Mouse (Mus musculus) activated CD4-positive, CD25-positive, alpha-beta regulatory T cell, adult 4 months (primary cell): ENCODE results near the gene Terb1. TPM values are rescaled to one million over a fixed set of nuclear protein-coding genes. Genes with fewer than 3 reads are reported as not detected.

Experiments used
- ATAC-seq: one replicate; pipeline ENCODE4 v1.8.0; 2017
- polyA plus RNA-seq, 2 experiments: library from polyadenylated mRNA; unstranded; fragments of 100-300 nt; shearing (Covaris generic); gene quantifications; one replicate each; pipeline ENCODE4 v1.2.1; 2017

Terb1 gene
- polyA plus RNA-seq, 2 experiments from 2014 or later: 0.16 TPM; not detected in 1

DNA sequence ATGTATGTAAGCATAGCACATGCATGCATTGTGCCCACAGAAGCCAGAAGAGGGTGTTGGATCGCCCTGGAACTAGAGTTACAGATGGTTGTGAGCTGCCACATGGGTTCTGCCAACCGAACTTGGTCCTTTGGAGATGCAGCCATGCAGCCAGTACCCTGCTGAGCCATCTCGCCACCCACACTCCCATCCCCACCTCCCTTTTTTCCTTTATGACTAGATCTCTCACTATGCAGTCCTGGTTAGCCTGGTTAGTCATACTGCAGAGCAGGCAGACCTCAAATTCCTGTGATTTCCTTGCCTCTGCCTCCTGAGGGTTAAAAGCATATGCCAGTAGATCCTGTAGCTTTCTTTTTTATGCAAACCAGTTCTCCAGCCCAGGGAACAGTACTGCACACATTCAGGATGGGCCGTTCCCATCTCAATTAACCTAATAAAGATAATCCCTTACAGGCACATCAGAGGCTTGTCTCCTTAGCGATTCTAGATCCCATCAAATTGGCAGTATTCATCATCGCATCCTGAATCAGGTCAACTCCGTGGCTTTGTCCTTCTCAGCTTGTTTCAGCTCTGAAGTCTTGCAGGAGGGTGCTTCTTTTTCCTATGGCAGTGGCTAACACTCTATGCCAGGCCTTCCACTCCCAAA lies 99.0 kb downstream of the Terb1 start:
- no peak for ATAC-seq

DNA sequence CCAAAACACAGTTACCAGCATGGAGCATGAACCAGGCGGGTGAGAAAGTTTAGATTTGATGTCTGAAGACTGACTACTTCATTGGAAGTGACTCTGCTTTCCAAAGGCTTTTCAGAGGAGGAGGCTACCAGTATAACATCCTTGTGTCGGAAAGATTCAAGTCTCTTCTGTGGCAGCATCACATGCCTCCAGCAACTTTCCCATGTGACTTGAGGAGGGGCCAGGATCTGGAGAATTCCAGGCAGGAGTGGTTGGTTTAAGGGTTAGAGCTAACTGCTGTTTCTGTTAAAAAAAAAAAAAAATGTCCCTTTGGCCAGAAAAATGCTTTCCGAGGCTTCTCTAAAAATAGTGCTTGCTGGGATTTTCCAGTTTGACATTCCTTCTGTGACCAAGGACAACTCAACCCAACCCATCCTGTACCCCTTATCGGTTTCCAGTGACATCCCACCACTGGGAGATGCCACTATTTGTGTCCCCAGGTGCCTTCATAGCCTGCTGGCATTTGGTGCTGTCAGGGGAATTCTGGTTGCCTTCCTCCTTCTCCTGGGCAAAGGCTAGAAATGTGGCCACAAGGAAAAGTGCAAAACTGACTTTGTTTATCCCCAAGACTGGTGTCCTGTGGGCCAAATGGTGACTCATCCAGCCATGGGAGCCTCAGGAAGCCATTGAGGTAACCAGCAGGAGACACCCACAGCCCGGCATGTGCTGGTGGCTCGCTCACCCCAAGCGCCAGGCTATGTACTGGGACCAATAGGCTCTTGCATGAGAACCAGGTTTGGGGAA lies 101.2 kb downstream of the Terb1 start:
- ATAC-seq: no peak

DNA sequence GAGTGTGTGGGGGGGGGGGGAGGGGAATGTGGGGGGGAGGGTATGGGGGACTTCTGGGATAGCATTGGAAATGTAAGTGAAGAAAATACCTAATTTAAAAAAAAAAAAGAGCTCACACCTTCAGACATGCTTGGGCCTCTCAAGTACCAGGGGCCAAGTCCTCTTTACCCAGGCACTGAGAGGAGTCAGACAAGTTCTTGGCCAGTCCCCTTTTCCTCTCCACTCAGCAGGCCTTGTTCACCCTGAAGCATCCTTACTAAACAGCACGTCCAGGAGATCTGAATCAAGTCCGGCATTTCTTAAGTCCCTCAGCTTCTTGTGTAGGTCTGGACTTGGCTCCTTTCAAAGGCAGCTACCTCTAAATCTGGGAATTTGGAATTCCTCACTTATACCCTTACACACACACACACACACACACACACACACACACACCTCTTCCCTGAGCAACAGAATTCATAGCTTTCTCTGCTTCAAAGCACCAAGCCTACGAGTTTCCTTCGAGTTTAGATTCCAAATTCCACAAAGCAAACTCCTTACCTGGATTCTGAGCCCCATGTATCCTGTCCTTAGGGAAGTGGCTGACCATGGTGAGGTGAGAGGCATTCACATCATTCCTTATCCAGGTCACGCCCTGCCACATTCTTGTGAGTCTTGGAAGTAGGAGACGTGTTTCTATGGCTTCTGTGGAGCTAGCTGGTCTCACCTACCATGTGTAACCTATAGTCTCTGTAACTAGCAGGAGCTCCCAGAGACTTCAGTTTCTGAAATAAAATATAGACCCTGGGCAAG lies 103.2 kb downstream of the Terb1 start:
- ATAC-seq: no peak

DNA sequence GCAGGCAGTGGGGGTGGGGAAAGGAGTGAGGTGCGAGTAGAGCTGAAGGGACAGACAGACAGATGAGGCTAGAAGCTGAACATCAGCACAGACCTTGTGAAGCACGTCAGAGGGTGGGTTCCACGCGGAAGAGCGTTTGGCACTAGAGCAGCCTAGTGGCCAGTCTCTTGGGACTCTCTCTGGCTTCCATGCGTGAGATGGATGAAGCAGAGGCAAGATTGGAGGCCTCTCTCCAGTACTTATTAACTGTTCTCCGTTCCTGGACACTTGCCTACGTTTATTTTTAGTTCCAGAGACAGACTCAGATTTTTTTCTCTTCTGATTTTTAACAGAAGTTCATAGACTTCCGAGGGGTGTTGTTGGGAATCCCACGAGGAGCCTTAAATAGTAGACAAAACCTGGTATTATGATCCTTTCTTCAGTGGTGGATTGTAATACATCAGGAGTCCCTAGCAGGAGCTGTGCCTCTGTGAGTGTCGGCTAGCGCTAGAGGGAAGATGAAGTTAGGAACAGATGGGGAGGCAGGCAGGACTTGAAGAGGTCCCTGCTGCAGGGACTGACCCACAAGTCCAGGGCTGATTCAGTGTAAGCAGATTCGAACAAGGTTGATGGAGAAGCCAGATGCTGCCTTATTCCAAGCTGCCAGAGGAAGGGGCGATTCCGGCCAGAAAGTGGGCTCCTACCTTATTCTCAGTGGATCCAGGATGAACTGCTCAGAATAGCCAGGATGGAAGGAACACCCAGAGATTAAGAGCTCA lies 104.1 kb downstream of the Terb1 start:
- ATAC-seq: no peak

DNA sequence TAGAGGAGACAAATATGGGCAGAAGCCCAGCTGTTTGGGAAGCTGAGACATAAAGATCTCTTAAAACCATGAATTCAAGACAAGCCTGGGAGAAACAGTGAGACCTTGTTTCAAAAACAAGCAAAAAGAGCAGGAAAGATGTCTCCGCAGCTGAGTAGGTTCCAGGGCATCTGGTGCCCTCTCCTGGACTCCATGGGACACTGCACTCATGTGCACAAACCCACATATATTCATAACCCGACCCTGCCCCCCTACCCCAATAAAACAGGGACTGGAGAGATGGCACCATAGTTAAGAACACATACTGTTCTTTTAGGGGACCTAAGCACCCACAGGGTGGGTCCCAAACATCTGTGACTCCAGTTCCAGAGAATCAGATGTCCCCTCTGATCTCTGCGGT lies 106.1 kb downstream of the Terb1 start:
- ATAC-seq: no peak

Other genes starting within 250 kb of the Terb1 start
- not detected for gene Cmtm2a, start 216.7 kb downstream of the Terb1 start, polyA plus RNA-seq
- not detected for gene Gm45711, start 199.8 kb downstream of the Terb1 start, polyA plus RNA-seq
- not detected for gene Cmtm1, start 199.8 kb downstream of the Terb1 start, polyA plus RNA-seq
- gene Gm11020, start 188.3 kb downstream of the Terb1 start, polyA plus RNA-seq: not detected
- gene Cmtm2b, start 187.7 kb downstream of the Terb1 start, polyA plus RNA-seq: not detected
- gene Cmtm3, start 170.5 kb downstream of the Terb1 start, polyA plus RNA-seq: 10 to 100 TPM; 17.1 to 22.7 TPM
- under 1 TPM; 0.40 TPM for gene Cmtm4, start 114.1 kb downstream of the Terb1 start, polyA plus RNA-seq
- 10 to 100 TPM; 18.7 to 26.7 TPM for gene Dync1li2, start 66.9 kb downstream of the Terb1 start, polyA plus RNA-seq
- 10 to 100 TPM; 87.9 to 93.4 TPM for gene Nae1, start 24.7 kb upstream of the Terb1 start, polyA plus RNA-seq
- gene Car7, start 24.8 kb upstream of the Terb1 start, polyA plus RNA-seq: 1 to 10 TPM; 3.0 to 4.4 TPM
- 10 to 100 TPM; 17.1 to 18.9 TPM for gene Pdp2, start 81.5 kb upstream of the Terb1 start, polyA plus RNA-seq
- gene Cdh16, start 114.5 kb upstream of the Terb1 start, polyA plus RNA-seq: not detected
- gene Rrad, start 121.4 kb upstream of the Terb1 start, polyA plus RNA-seq: 10 to 100 TPM; 11.4 to 16.2 TPM
- 100 to 1,000 TPM; 102 to 109 TPM for gene Ciao2b, start 132.1 kb upstream of the Terb1 start, polyA plus RNA-seq
- not detected for gene Ces2a, start 224.1 kb upstream of the Terb1 start, polyA plus RNA-seq